Mouse (Mus musculus): Measurements from ENCODE around the gene Cetn2.

GRCm38 (mm10) chrX:72907619-72908403 is 10.4 kb downstream of the Cetn2 start:
- TF ChIP-seq CTCF (IDR thresholded peaks at IDR 0.05; ENCODE audit: insufficient read depth, low read depth, low read length) (no peak), POLR2A (IDR thresholded peaks at IDR 0.05; ENCODE audit: insufficient read depth, low read depth, low read length) (no peak)
